Mouse (Mus musculus): Measurements from ENCODE around the gene Csf3.
"Not testable (repeated sequence)": the region's sequence is repeated elsewhere in the genome, so short reads cannot be mapped to it uniquely, and the experiment has no call there.

Csf3 gene

GRCm38 (mm10) chr11:98697225-98697624, 3.8 kb upstream of the Csf3 start:
- no peak for DNase-seq

GRCm38 (mm10) chr11:98698849-98699640, 2.0 kb upstream of the Csf3 start:
- DNase-seq, result no peak

DNA sequence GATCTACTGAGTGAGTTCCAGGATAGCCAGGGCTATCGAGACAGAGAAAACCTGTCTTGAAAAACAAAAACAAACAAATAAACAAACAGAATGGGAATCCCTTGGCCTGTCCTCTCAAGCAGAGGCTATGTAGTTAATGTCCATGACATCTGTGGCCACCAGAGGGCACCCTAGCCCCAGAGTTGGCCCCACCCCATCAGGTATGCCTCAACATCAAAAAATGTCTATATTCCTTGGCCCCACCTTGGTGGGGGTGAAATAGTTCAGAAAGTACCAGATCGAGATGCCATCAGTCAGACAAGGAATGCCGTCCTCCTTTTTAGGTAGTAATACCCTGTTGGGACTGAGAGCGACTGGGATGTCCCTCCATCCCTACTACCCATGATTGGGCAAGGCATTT, 1.2 kb upstream of the Csf3 start:
- DNase-seq, result peak; percentile 71

GRCm38 (mm10) chr11:98702323-98702722, 1.3 kb downstream of the Csf3 start:
- DNase-seq, result no peak

GRCm38 (mm10) chr11:98705021-98705420, 4.0 kb downstream of the Csf3 start:
- no peak for DNase-seq

DNA sequence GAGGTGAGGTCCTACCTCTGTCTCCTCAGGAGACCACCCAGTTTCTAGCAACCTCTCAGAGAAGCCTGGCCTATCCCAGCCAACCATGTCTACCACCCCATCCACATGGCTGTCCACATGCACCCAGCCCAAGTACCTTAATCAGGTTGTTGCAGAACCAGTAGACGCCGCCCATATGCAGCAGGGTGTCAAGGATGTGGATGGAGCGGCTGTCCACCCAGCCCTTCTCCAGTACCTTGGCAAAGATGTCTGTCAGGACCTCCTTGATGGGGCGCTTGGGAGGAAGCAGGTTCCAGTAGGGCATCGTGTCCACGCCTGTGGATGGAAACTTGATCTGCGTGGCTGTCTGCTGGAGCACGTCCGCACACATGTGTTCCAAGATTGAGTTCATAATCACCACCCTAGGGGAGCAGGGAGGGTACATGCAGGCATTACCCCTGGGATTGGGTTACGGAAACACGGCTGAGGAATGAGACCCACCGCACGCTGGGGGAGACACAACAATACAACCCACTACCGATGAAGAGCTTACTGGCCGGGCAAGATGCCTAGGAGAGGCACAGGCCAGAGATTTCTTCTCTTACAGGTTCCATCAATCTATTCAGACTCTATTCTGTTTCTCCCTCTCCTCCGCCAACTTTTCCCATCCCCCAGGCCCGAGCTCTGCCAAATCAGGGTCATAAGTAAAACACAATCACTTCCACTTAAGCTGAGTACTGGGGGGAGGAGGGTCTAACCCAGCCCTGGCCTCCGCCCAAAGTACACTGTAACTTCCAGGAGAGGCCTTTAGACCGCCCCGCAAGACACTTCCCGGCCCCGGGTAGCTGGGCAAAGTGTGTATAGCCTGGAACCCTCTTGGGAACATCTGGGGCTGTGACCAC, 6.6 kb downstream of the Csf3 start:
- no peak for DNase-seq

DNA sequence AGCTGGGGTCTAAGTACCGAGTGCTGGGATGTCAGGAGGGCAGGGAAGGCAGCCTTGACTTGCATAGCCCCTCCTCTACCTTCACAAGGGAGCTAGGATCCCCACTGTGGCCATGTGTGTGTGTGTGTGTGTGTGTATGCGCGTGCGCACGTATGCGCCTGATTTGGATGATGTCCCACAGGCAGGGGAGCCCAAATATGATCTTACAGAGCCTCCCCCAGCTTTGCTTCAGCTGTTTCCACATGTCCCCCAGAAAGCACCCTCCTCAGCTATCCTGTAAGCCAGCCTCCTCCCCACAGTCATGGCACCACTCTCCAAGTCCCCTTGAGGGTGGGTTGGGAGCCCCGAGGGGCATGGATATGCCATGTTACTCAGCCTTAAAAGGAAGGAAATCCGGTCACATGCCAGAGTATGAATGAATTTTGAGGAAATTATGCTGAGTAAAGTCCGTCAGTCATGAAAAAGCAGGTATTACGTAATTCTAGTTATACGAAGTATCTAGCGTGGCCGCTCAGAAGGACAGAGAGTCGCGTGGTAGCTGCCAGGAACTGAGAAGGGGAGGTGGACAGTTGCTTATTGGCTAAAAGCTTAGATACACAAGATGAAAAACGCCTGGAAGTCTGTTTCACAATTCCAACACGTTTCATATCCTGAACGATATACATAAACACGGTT, 7.4 kb downstream of the Csf3 start:
- no peak for DNase-seq

GRCm38 (mm10) chr11:98709001-98709741, 8.1 kb downstream of the Csf3 start:
- DNase-seq, result peak; percentile 72

DNA sequence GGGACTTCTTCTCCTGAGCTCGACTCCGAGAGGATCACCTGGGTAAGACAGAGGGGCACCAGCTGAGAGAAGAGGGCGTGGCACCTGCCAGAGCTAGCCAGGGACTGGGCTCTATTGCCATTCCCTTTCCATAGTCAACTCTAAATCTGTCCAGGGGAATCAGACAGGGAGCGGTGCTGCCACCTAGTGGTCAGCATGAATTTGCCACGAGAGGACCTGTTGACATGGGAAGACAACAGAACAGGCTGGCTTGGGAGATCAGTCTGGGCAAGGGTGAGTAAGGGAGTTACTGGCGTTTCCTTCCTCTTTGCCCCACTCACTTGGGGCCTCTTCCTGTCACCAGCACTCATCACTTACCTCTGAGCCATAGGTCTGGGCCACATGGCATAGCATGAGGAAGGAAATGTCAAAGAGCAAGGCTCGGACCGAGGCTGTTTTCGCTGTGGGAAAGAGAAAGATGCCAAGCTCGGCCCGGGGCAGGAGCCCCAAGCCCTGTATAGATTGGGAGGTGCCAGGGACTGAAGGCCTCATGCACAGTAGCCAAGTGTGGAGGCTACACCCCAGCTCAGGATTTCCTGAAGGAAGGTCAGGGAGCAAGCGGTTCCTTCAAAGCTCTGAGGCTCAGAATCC, 9.5 kb downstream of the Csf3 start:
- DNase-seq, result peak; percentile 77

DNA sequence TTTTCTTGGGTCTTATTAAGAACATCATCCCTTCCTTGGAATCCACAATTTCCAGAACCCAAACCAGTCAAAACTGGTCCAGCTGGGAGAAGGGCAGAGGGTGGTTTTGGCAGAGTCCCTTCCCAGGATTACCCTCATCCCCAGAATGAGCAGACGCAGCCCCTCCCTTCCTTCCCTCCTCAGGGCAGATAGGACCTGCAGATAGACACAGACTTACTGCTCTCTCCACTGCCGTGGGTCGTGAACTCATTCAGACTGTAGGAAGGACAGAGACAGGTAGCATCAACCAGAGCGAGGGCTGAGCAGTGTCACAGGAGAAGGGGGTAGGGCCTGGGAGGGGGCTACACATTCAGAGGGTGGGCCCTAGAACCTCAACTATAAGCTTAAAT, 10.0 kb downstream of the Csf3 start:
- no peak for DNase-seq

DNA sequence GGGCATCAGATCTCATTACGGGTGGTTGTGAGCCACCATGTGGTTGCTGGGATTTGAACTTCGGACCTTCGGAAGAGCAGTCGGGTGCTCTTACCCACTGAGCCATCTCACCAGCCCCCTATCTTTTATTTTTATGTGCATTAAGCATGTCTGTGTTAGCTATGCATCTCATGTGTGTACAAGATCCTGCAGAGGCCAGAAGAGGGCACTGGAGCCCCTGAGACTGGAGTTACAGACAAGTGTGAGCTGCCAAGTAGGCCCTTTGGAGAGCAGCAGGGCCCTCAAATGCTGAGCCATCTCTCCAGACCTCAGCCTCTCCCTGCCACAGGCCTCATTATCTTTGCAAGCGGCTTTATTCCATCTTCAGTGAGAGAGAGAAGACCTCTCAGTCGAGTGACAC, 10.9 kb downstream of the Csf3 start:
- DNase-seq, result not testable (repeated sequence)

- no peak for DNase-seq
Observed at GRCm38 (mm10) chr11:98713703-98714102, 12.6 kb downstream of the Csf3 start.

DNA sequence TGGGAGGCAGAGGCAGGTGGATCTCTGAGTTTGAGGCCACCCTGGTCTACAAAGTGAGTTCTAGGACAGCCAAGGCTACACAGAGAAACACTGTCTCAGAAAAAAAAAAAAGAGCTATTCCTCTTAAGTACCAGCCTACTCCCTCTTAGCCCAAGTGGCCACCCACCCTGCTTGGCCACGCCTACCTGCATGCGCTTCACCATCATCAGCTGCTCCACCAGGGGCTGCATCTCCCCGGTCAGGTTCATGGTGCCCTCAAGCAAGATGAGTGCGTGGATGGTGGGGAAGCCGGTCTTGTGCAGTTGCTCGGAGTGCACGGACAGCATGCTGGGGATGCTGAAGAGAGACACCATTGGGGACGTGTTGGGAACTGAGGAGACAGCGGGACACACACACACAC, 14.9 kb downstream of the Csf3 start:
- DNase-seq, result no peak

- peak; percentile 83 for DNase-seq
Observed at GRCm38 (mm10) chr11:98717904-98718303, 16.8 kb downstream of the Csf3 start.

GRCm38 (mm10) chr11:98720756-98721155, 19.7 kb downstream of the Csf3 start:
- no peak for DNase-seq

GRCm38 (mm10) chr11:98721458-98722226, 20.6 kb downstream of the Csf3 start:
- peak; percentile 74 for DNase-seq

- no peak for DNase-seq
Observed at GRCm38 (mm10) chr11:98723098-98723497, 22.0 kb downstream of the Csf3 start.

- DNase-seq, result no peak
Observed at GRCm38 (mm10) chr11:98725926-98726506, 25.0 kb downstream of the Csf3 start.

- peak; percentile 93 for DNase-seq
Observed at GRCm38 (mm10) chr11:98729119-98729588, 28.1 kb downstream of the Csf3 start, which contains the start of gene Med24. Med24 (minus strand) TSS chr11:98729435.

DNA sequence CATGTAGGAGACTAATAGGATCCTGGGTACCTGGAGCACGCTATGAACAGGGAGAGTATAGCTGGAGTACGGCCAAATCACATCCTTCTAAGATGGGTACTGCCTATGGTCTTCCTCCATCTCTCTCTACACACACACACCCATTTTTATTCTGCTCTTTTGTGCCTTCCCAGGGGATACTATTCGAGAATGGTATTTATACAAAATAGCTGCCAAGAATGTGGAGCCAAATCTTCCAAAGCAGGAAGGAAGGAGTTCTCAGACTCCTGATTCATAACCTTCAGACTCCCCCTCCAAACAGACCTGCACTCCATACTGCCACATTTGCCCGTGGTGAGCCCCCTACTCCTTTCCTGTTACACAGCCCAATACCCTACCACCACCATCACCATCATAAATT, 29.7 kb downstream of the Csf3 start:
- no peak for DNase-seq

GRCm38 (mm10) chr11:98731134-98731533, 30.1 kb downstream of the Csf3 start:
- peak; percentile 89 for DNase-seq
